Mouse (Mus musculus): Measurements from ENCODE around the gene Trim56.

The Trim56 gene

DNA sequence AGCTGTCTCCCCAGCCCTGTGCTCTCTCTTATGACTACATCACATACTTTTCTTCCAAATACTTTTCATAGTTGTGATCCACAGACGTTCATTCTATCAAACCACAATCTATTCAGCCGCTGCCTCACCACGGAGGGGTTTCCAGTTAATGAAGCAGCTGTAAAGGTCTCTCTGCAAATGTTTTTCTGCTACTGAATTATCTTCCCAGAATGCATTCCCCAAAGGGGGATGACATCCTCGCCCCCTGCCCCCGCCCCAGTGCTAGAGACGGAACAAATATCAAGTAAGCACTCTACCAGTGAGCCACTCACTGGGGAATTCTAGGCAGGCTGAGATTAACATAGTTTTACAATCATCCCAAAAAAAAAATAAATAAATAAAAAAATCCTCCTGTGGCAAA is 7.9 kb downstream of the Trim56 start:
- no peak for DNase-seq

DNA sequence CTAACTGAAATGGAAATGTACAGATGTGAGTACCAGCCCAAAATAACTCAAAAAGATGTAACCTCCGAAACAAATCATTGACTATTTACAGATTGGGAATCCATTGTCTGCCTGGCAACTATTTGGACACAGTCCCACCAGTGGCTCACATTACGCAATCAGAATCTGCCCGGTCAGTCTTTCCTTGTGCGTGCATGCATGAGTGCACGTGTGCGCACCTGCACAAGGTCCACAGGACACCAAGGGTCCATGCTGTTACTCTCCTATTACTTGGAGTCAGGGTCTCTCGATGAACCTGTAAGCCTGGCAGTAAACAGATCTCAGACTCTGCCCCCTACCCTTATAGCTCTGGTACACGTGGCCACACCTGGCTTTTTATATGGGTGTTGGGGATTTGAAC is 8.3 kb downstream of the Trim56 start:
- DNase-seq: peak; percentile 72 to 85

DNA sequence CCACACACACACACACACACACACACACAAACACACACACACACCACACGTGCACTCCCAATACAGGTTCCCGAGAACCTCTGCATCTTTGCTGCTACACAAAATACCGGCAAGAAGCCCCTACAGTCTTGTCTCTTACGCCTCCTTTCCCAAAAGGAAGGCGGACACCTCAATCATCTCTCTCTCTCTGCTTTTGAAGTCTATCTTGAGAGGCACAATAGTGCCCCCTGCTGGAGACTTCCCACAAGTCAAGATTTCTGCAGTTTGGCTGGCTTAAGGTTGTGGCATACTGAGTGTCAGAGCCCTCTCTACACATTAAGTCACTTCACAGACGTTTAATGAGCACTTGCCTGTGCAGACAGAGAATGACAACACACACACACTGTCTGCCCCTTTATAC is 9.0 kb downstream of the Trim56 start:
- peak; percentile 80 to 92 for DNase-seq

DNA sequence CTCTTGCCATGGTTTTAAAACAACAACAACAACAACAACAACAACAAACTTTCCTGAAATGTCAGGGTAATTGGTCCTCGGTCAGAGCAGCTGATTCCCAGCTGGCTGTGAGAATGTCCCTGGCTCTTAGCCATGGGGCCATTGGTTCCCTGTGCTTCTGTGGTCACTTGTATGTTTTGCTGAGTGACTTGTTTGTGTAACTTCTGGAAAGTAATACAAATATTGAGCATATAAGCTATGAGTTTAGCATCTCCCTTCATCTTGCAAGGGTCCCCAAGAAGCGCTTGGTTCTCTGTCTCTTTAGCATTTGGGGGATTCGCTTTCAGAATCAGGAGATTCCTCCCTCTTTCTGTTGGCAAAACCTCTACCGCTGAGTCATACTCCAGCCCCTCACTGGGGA is 9.6 kb downstream of the Trim56 start:
- peak; percentile 58 to 61 for DNase-seq

DNA sequence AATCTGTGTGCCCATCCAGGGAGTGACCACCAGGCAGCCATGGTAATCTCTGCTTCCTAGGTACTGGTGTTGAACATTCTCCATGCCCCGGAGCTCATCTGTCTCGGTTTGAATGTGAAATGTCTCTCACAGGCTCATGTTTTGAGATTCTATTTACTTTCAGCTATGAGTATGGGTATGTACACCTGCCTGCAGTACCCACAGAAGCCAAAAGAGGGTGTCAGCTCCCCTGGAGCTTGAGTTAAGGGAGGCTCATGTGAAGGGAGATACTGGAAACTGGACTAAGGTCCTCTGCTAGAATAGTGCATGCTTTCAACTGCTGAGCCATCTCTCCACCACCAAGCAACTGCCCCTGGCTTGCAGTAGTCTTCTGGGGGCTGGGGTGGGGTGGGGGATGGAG is 12.0 kb downstream of the Trim56 start:
- DNase-seq: no peak

DNA sequence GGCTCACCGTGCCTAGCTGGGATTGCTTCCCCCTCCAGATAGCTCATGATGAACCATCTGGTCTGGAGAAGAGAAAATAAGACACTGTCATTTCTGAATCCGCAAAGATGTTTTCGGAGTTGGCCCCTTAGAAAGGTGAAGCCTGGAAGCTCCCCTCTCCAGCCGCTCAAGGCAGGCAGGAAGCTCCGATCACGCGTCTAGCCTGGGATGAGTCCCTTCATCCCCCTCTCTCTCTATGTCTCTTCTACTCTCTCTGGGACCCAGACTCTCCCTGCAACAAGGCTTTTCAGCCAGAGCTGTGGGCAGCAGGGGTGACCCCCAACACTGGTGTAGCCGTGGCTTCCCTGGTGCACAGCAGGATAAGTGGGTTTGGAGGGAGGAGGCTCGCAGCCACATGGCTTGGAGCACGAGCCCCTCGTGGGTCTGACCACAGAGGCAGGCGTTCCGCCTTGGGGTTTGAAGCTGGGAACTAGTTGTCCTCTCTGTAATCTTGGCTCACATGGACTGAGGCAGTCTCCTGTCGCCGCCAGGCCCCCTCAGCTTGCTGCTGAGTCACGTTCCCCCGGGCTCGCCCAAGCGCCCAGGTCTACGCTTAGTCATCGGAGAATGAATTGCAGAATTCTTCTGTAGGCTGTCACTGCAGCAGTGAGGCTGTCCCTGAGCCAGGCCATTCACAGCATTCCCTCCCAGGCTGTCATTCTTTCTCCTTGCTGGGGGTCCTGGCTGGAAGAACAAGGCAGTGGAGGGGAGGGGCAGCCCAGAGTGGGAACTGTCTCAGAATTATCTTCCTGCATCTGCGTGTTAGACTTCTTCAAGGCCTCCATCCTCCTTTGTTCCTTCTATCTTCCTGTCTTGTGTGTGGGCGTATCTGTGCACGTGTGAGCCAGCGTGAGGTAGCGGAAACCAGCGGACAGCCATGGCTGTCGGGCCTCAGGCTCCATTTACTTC is 13.2 kb downstream of the Trim56 start:
- DNase-seq: peak in 1 of 2 experiments; percentile 31

DNA sequence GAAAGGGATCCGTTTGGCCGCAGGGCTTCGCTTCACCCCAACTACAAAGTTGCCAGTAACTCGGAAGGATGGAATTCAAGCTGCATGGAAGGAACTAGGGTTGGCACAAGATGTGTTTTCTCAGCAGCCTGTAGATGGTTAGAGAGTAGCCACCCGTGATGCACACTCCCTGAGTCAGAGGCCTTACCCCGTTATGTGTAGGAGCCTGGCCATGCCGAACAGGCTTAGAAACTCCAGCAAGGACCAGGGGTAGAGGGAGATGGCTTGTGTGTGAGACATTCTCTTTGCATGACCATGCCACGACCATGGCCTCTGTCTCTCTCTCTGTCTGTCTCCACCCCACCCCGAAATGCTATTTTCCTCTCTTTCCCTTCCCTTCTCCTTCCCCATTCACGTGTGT is 13.9 kb downstream of the Trim56 start:
- DNase-seq: peak in 1 of 2 experiments; percentile 19

DNA sequence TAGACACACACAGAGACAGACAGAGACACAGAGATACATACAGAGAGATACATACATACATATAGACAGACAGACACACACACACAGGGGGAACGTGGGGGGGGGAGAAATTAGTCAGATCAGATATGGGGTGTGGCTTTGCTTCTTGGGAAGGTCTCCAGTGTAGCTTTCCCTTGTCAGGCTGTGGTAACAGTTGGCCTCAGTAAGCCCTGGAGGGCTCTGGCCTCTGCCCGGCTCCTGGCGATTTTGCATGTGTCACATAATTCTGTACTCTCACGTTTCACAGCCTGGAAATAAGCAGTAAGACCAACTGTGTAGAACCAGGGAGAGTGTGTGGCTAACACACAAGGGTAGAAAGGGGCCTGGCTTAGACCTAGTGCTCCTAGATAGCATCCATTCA is 15.3 kb downstream of the Trim56 start:
- no peak for DNase-seq

DNA sequence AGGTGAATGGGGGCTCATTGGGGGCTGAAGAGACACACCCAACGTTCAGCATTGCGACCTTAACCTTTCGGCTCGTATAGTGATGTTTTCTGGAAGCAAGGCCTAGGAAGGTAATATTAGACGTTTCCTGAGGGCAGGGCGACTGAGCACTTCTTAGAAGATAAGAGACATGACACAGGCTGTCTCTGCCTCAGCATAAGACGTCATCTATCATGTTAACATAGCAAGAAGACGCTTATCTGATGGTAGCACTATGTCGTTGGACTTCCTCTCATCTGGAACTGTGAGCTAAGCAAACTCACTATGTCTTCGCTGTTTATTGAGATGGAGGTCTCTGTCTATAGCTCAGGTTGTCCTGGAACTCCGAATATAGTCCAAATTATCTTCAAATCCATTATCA is 17.6 kb downstream of the Trim56 start:
- peak in 1 of 2 experiments; percentile 30 for DNase-seq

DNA sequence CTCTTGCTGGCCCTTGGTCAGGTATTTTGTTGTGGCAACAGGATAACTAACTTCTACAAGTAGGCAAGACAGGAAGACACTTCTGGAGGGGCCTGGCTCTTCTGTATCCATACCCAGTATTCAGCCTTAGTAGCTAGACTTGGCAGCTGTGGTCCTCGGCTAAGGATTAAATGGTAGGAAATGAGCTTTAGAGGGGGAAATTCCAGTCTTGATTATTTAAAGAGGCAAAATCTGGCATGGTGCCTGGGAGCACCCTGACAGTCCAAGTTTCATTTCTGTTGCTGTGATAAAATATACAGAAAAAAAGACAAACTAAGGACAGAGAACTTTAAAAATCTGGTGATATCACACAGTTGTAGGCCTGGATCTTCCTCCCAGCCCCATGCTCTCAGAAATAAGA is 20.0 kb downstream of the Trim56 start:
- DNase-seq: peak; percentile 73 to 85

DNA sequence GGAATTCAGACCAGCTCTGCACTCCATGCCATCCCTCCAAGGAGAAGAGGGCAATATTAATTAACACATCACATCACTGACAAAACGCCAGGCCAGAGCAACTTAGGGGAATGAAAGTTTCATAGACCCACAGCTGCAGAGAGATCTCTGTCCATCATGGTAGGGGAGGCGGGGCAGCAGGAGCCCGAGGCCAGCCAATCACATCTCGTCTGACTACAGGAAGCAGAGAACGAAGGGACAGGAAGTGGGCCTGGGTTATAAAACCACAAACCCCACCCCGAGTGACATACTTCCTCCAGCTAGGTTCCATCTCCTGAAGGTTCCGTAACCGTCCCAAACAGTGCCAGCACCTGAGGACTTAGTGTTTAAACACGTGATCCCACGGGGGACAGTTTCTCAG is 20.9 kb downstream of the Trim56 start:
- DNase-seq: peak in 1 of 2 experiments; percentile 15

DNA sequence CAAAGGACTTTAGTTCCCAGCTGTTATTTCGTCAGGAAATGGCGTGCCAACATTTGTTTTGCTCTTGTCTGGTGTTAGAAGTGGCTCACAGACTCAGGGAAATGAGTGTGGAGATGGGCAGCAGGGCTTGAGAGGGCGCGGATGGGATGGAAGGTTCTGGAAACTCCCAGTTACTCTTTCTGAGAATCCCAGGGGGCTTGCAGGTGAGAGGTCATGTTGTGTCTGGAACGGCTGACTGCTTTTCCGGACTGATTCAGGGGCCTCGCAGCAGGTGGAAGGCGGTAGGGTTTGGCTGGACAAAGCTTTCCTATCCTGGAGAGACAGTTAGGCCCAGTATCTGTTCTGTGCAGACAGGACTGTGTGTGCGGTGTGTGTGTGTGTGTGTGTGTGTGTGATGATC is 22.3 kb downstream of the Trim56 start:
- DNase-seq: peak; percentile 57 to 61

DNA sequence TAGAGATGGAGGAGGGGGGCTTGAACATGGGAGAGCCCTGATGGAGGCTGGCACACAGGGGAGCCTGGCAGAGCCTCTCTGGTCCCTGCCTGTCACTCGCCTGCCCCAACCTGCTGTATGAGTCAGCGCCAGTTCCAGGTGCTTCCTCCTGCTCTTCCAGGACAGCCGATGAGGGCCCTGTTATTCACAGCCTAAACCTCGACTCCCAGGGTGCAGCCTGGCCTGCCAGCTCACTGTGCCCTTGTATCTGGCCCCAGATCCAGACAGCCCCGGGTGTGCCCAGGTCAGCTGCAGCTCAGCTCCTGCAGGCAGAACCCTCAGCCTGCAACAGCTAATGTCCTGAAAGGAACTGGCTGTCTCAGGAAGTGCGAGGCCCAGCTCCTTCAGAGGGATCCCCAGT is 24.4 kb downstream of the Trim56 start:
- DNase-seq: peak in 1 of 2 experiments; percentile 50

DNA sequence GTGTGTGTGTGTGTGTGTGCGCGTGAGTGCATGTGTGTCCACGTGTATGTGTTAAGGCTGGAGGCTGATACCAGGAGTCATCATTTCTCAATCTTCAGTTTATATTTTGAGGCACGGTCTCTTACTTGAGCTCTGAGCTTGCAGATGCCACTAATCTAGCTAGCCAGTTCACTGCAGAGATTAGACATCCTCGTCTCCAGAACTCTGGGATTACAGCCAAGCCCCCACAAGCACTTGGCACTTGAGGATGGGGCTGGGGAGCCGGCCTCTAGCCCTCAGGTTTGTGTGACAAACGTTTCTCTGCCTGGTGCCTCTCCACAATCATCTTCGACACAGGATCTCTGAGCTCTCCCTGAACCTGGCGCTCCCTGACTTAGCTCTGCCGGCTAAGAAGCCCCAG is 25.1 kb downstream of the Trim56 start:
- peak in 1 of 2 experiments; percentile 21 for DNase-seq

DNA sequence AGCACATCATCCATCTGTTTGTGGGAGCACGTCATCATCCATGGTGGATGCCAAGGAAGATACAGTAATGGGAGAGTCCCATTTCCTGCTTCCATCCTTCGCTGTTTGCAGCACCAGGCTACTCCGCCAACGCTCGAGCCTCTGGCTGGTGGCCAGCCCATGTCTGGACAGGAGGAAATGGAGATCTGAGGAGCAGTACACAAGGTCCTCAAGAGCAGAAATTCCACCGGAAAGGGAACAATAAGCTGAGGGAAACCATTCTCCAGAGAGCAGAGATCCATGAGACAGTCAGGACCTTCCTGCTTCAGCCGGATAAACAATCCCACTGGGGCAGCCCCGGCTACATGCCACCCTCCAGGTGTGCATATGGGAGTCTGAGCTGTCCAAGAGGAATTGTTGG is 28.6 kb downstream of the Trim56 start:
- DNase-seq: peak; percentile 86 to 93

DNA sequence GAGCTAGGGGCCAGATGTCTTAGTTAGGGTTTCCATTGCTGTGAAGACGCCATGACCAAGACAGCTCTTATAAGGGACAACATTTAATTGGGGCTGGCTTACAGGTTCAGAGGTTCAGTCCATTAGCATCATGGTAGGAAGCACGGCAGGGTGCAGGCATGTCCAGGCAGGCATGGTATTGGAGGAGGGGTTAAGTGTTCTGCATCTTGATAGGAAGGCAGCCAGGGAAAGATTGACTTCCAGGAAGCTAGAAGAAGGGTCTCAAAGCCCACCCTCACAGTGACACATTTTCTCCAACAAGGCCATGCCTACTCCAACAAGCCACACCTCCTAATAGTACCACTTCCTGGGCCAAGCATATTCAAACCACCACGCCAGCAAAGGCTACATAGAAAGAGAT is 30.3 kb downstream of the Trim56 start:
- no peak for DNase-seq

DNA sequence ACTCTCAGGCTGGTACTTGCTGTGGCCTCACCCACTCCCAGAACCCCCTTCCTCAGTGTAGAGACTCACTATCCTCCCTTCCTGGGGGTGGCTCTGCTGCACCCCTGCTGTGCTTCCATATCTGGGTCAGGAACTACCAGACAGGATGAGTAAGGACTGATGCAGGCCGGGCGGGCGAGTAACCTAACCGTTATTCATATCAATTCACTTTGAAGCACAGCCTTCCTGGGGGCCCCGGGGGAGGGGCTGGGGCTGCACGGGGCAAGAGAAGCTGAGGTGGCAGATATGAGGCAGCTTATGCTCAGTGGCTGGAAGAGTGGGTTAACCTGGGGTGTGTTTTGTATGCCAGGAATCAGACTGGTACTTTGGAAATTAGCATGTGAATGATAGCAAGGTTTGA is 31.0 kb downstream of the Trim56 start:
- DNase-seq: no peak

DNA sequence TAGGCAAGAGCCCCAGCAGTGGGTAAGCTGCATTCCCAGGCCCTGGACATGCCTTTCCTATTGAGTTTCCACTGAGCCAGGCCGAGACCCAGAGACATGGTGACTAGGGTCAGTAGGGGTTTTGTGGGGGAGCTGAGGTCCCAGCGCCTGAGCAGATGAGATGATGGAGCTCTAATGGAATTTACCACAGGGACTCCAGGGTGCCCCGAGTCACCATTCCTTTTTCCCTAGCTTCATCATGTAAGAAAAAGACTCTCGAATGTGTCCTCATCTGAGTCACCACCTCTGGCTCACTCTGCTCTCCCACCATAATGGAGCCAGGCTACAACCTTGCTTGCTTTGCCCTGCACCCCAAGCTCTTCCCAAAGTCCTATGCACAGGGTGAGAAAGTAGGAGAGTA is 33.0 kb downstream of the Trim56 start:
- no peak for DNase-seq

DNA sequence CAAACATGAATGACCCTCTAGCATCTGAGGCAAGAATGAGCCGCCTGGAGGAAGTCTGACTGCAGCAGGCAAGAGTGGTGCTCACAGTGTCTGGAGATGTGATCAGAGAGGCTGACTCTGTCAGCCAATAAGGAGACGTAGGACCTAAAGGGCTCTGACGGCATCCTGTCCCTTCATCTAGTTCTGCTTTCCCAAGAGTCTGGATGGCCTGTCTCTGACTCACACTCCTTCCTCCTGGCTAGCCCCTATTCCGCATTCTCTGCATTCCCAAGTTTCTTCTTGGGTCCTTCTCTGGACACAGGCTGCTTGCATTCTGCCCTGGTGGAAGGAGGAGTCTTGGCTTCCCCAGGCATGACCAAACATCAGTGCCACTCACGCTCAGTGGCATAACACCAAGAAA is 36.2 kb downstream of the Trim56 start:
- peak; percentile 30 to 68 for DNase-seq

DNA sequence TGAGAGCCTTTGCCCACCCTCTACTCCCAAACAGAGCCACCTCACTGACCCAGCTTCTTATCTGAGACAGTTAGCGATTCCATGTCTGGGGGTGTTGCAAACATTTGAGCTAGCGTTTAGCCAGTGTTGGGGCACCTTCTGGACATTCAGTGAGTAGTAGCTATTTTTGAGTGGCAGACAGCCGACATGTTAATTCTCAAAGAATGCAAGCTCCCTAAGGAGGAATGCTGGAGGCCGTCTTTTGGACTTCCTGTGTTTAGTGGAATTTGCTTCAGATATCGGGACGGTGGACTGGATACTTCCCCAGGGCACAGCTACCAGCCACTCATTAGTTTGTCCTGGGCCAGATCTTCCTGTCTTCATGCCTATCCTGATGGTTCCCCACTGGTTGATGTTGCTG is 37.4 kb downstream of the Trim56 start:
- DNase-seq: no peak

DNA sequence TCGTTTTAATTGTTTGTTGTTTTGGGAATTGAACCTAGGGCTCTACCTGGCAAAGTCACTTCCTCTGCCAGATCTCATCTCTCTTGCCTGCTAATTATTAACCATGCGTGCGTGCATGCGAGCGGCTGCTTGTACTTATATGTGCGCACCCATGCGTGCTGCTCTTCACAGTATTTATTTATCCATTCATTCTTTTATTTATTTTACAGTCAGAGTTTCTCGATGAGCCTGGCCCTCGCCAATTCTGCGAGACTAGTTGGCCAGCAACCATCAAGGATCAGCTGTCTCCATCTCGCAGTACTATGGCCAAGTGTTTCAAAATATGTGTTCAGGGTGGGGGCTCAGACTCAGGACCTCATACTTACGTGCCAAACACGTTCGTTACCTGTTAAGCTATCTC is 38.0 kb downstream of the Trim56 start:
- DNase-seq: no peak

DNA sequence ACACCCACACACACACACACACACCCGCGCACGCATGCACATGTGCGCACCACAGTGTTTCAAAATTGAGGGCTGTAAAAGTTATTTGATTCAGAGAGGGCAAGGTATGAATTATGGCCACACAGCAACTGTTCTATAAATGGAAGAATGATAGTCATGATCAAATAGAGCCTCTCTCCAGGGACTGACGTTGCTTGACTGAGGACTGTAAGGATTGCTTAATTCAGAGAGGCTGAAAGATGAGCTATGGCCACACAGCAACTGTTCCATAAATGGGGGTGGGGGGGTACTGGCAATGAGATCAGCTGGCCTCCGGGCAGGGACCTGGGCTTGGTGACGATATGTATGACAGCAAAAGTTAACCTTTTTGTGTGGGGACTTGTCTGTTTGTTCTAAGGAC is 38.8 kb downstream of the Trim56 start:
- no peak for DNase-seq

DNA sequence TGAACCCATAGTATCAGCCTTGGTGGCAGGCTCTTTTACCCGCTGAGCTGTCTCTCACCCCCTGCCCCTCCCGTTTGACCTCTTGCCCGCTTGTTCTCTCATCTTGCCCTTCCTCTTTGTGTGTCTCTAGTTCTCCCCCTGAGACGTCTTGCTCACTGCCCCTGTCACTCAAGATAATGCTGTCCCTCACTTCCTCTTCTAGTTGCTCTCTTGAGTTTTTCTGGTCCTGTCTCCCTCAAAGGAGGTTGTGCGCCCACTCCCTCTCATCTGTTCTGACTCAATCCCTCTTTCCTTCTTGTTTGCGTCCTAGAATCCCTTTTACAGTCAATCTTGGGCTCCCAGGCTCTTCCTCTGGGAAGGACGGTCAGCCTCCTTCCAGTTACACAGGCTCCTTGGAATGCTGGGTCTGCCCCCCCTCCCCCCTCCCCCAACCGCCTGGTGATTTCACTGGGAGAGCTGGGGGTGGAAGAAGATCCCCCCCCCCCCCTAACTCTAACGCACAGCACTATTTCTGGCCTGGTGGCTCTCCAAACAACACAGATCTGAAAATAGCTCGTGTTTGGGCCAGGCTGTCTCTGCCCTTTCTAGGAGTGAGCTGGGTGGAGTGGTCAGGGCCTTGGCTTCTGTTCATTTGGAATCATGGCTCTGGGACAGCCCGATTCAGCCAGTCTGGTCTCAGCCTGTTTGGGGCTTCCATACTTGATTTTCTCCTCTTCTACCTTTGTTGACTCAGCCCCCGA is 39.6 kb downstream of the Trim56 start:
- peak; percentile 17 to 66 for DNase-seq

DNA sequence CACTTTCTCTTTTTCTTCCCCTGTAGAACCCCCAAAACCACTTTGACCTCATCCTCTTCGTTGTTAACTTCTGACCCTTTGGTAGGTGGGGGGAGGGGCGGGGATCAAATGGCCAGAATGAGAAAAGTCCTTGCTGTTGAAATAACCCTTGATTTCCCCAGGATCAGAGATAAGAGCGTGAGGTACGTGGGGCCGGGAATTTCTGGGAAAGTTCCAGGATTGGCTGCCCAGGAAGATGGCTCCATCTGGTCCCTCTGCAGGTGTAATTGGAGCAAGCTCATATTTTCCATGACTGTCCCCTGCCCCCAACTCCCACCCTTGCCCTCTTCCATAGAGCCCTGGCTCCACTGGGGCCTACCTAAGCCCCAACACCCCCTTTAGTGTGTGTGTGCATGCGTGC is 40.3 kb downstream of the Trim56 start:
- no peak for DNase-seq
